Mouse (Mus musculus): Measurements from ENCODE around the gene Tceal7. TPM values are rescaled to one million over a fixed set of nuclear protein-coding genes. Genes with fewer than 3 reads are reported as not detected.
A peak's percentile ranks its signal among the peaks of the same experiment; 100 is the strongest.
"Not testable (repeated sequence)": the region's sequence is repeated elsewhere in the genome, so short reads cannot be mapped to it uniquely, and the experiment has no call there.

Tceal7 gene
- total RNA-seq, 2 experiments from 2014 or later, result 4.7 to 8.1 TPM

DNA sequence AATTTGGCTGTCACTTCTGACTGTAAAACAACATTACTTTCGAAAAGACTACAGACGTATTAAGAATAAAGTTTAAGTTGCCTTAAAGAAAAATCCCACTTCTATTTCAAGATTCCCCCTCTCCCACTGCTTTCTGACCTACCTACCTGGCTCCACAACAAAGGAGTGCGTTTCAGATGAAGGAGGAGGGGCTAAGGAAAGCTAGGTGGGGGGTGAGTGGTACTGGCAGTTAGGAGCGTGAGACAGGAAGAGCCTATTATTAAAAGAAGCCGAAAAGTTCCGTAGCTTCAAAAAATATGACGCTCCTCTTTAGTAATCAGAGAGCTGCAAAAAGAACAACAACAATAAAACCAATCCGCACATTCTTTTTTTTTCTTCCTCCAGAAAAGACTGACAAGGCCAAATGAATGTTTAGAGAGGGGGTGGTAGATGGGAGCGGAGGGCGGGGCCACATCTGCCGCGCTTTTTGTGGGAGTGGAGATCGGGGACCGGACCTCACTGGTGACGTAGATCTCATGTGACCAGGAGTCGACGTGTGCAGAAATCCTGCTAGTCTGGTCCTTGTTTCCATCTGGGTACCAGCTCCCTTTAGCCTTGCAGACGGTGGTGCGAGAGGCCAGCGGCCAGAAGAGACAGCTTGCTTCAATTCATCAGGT lies 30.1 kb downstream of the Tceal7 start, which contains the start of gene Tceal9:
Gene Tceal9, plus strand, starts transcription at position 506 of the 656 bp plus-strand sequence.
- intact Hi-C loops (cut with DNase I), result no loop called here
- DNase-seq (ENCODE audit: extremely low spot score in 1 of 2, low spot score in 2 of 2), result peak; percentile 51 to 80

DNA sequence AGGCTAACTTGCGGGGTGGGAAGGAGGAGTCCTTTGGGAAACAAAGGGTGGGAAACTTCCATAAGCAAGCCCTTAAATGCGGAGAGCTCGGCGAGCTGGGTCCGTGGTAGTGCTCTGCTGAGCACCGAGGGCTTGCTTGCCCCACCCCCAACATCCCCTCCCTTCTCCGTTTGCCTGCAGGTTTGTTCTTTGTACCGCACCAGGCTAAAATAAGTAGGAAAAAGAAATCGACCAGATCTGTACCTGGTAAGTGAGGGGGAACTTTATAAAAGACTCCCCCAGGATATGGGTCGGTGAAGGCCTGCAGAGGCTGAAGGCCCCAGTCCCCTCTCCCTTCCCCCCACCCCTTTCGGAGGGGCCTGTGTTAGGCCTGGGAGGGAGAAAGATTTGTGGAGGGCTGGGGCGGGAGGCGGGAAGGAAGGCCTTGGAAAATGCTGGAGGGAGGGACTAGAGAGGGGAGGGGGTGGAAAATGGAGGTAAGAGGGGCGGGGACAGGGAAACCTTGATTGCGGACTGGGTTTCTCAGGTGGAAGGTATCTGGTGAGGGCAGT lies 31.0 kb downstream of the Tceal7 start:
- DNase-seq (ENCODE audit: extremely low spot score in 1 of 2, low spot score in 2 of 2), result peak in 1 of 2 experiments; percentile 32
- intact Hi-C loops (cut with DNase I), result no loop called here

DNA sequence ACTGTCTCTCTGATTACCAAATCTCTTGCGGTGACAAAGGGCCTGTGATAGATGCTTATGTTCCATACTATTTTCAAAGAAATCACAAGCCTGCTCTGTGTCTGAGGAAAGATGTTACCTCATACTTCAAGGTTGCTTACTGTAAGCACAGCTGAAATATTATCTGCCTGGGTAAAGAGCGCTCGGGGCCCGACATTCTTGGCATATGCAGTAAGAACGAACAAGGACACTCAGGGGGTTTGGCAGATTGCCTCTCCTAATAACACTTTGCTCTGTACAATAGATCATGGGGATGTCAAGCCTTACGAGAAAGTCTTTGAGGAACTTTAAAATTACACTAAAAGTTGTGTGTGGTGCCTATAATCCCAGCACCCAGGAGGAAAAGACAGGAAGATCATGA lies 34.2 kb downstream of the Tceal7 start:
- DNase-seq (ENCODE audit: extremely low spot score in 1 of 2, low spot score in 2 of 2), result no peak
- intact Hi-C loops (cut with DNase I), result no loop called here

DNA sequence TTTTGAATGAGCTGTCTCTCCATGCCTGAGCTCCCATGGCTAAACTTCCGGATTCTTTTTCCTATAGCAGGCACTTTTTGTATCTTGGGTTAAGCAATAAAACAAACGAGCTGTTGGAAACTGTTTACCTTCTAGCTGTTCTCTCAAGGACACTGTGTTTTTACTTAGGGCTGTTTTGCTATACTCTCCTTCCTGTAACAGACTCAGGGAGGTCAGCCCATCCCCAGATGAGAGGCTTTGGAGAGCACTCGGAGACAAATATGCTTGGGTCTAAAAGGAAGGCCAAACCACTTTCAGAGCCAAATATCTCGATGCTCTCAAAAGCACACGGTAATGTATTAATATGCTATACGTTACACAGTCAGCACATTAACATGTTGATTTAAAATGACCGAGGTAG lies 35.1 kb downstream of the Tceal7 start:
- intact Hi-C loops (cut with DNase I), result no loop called here
- DNase-seq (ENCODE audit: extremely low spot score in 1 of 2, low spot score in 2 of 2), result no peak

DNA sequence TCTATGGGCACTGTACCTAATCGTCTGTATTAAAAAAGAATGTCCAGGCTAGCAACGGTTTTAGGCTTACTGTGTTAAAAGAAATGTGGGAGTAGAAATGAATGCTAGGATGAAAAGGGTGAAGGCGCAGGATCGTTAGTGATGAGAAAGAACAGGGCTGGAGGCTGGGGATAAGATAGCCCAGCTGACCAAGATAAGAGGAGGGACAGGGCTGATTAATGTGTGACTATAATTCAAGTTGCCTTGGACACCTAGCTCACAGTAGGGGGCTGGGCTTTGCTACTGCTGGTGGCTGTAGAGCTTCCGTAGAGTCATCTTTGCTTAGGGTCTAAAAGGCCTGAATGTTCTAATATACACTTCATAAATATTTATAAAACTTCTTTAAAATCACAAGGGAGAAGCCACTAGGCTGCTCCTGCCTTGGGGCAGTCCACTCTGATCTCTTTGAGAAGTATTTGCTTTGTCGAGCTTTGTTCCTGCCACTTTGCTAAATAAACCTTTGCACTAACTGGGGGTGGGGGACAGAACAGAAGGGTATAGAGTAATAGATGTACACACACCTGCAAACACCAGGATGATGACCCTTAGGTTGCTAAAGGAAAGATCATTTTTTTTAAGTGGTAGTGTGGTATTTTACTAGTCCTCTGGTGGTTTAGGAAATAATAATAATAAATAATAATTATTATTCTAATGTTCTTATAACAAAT lies 37.6 kb downstream of the Tceal7 start:
- DNase-seq (ENCODE audit: extremely low spot score in 1 of 2, low spot score in 2 of 2), result no peak
- intact Hi-C loops (cut with DNase I), result no loop called here

DNA sequence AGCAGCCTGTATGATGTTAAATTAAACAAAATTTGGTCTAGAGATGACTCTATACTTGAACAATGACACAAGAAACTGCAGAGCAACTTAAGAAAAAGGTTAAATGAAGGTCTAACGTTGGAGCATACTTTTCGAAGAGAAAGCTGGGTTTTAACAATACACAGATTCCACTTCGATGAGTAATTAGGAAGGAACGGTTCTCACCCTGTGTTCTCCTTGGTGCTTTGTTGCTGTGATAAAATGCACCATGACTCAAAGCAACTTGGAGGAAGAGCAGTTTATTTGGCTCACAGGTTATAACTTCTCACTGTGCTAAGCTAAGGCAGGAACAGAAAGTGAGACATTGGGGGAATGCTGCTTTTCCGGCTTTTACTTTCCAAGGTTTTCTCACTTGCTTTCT lies 53.1 kb downstream of the Tceal7 start:
- intact Hi-C loops (cut with DNase I), result no loop called here
- DNase-seq (ENCODE audit: extremely low spot score in 1 of 2, low spot score in 2 of 2), result no peak

DNA sequence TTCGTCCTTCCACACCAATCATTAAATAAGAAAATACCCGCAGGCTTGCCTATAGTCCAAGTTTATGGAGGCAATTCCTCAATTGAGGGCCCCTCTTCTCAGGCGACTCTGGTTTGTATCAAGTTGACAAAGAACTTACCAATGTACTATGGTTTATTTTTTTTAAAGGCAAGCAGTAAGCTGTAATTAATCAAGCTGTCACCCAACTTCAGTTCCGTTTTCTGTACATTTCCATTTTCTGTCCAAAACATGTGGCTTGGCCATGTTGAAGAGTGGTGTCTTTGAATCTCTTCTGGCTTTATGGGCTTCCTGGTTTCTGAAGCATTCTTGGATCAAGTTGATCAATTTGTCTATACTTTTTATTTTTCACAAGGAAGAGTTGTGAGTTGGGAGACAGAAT lies 53.6 kb downstream of the Tceal7 start:
- intact Hi-C loops (cut with DNase I), result no loop called here
- no peak for DNase-seq (ENCODE audit: extremely low spot score in 1 of 2, low spot score in 2 of 2)

DNA sequence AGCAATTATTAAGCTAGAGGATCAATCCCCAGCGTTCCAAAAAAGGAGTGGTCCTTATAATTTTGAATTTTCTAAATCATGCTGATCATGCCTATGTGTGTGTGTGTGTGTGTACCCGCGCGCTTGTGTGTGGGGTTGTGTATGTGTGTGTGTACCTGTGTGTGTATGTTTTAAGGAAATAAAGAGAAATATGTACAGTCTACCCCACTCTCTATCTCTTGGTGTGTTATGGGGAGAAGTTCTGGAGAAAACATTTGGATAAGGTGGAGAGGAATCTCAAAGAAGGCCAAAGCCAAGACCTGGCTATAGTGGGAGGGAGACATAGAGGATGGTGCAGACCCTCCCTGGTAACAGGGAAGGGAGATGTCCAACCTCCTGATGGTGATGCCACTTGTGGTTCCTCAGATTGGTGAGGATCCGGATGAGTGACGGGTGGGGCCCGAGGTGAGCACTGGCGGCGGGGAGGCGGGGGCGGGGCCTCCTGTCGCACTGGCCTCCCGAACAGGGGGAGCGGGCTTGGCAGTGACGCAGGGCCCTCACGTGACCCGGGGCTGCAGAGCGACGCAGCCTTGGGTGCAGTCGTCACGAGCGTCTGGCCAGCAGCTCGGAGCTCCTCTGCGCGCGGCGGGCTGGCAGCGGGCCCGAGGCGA lies 55.3 kb downstream of the Tceal7 start, which contains the start of gene Bex3:
Gene Bex3, plus strand, starts transcription at position 511 of the 650 bp plus-strand sequence.
- DNase-seq (ENCODE audit: extremely low spot score in 1 of 2, low spot score in 2 of 2), result peak; percentile 42 to 63
- intact Hi-C loops (cut with DNase I), result not testable (repeated sequence)

DNA sequence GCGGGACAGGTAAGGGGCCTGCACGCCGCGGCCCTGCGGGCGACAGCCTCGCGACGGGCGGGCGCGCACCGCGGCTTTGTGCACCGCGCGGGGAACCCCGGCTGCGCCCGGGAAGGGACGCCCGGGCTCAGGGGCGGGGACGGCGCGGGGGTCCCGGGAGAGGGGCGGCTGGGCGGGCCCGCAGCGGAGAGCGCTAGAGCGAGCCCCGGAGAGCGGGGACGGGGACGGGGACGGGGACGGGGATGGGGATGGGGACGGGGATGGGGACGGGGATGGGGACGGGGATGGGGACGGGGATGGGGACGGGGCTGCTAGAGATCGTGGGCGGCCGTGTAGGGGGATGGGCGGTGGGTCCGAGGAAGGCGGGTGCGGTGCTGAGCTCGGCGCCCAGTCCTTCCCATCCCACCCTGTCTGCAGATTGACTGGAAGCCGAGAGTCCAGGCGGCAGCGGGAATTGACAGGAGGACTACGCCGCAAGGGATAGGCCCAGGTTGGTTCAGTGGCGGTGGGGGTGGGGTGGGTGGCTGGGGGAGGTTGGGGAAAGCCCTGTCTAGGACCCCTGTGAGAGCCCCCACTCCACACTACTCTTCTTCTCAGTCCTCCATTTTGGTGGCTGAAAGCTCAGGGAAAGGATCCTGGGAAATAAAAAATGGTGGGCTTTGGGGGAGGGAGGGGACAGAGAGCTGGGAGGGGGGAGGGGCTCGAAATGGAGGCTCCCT lies 56.0 kb downstream of the Tceal7 start:
- intact Hi-C loops (cut with DNase I), result not testable (repeated sequence)
- peak in 1 of 2 experiments; percentile 28 for DNase-seq (ENCODE audit: extremely low spot score in 1 of 2, low spot score in 2 of 2)

DNA sequence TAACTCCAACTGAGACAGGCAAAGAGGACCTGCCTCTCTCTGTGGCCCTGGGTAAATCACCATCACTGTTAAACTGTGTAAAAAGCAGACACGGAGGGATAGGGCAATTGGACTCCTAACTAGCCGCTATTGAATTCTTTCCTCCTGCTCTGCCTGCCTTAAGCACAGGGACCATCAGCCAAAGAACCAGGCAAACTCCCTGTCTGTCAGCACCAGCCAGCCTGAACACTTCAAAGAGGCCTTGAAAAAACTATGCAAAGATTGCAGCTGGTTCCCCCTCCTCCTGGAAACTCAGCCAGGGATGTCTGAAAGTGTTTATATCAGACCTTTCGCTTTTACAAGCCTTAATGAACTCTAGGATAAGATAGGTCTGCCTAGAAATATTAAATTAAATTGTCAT lies 60.0 kb downstream of the Tceal7 start:
- no peak for DNase-seq (ENCODE audit: extremely low spot score in 1 of 2, low spot score in 2 of 2)
- intact Hi-C loops (cut with DNase I), result no loop called here

DNA sequence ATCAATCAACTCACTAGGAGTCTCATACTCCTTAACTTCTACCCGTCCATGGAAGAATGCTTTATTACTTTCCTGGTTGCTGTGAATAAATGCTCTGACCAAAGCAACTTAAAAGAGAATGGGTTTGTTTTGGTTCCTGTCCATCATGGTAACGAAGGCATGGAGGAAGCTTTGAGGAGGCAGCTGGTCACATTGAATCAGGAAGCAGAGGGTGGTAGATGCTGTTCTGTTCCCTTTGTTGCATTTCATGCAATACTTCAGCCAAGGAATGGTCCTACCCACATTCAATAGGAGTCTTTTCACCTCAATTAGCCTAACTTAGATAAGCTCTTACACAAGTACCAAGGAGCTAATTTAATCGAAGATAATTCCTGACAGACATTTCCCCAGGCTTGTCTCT lies 60.8 kb downstream of the Tceal7 start:
- intact Hi-C loops (cut with DNase I), result no loop called here
- no peak for DNase-seq (ENCODE audit: extremely low spot score in 1 of 2, low spot score in 2 of 2)

Small RNA genes lying within 50 kb of the gene (microRNA-seq; reads per million reads assigned to microRNA genes)
- not detected for gene Mir6383

Other genes starting within 250 kb of the Tceal7 start
- gene Arxes2, start 221.0 kb upstream of the Tceal7 start, total RNA-seq (2021), result 100 to 1,000 TPM; 106 to 108 TPM
- 100 to 1,000 TPM in 1 of 2 experiments, 10 to 100 TPM in 1; 85.8 to 109 TPM for gene Arxes1, start 181.4 kb upstream of the Tceal7 start, total RNA-seq (2021)
- 100 to 1,000 TPM; 440 to 449 TPM for gene Bex2, start 146.5 kb upstream of the Tceal7 start, total RNA-seq (2021)
- gene Nxf3, start 129.5 kb upstream of the Tceal7 start, total RNA-seq (2021), result under 1 TPM; 0.15 to 0.22 TPM
- 10 to 100 TPM; 42.2 to 47.0 TPM for gene Bex4, start 75.8 kb upstream of the Tceal7 start, total RNA-seq (2021)
- 10 to 100 TPM; 36.7 to 51.6 TPM for gene Tceal8, start 42.4 kb upstream of the Tceal7 start, total RNA-seq (2021)
- gene Tceal5, start 10.9 kb upstream of the Tceal7 start, total RNA-seq (2021), result 100 to 1,000 TPM in 1 of 2 experiments, 10 to 100 TPM in 1; 98.6 to 110 TPM
- gene Bex1, start 734 bp downstream of the Tceal7 start, total RNA-seq (2021), result 100 to 1,000 TPM; 151 to 158 TPM
- 10 to 100 TPM; 98.1 to 98.8 TPM for gene Tceal9, start 30.3 kb downstream of the Tceal7 start, total RNA-seq (2021)
- 100 to 1,000 TPM; 401 to 439 TPM for gene Bex3, start 55.5 kb downstream of the Tceal7 start, total RNA-seq (2021)